Mouse (Mus musculus): ENCODE measurements around the gene Ispd.

Ispd gene

GRCm38 (mm10) chr12:36717526-36717925 lies 336.3 kb downstream of the Ispd start:
- no peak for DNase-seq (ENCODE audit: low spot score)

- DNase-seq (ENCODE audit: low spot score), result no peak
Observed at GRCm38 (mm10) chr12:36718417-36718816, 337.2 kb downstream of the Ispd start.

- no peak for DNase-seq (ENCODE audit: low spot score)
Observed at GRCm38 (mm10) chr12:36719074-36719473, 337.8 kb downstream of the Ispd start.

- no peak for DNase-seq (ENCODE audit: low spot score)
Observed at GRCm38 (mm10) chr12:36720779-36721178, 339.5 kb downstream of the Ispd start.

- no peak for DNase-seq (ENCODE audit: low spot score)
Observed at GRCm38 (mm10) chr12:36721223-36721622, 340.0 kb downstream of the Ispd start.

- no peak for DNase-seq (ENCODE audit: low spot score)
Observed at GRCm38 (mm10) chr12:36722754-36723153, 341.5 kb downstream of the Ispd start.

- no peak for DNase-seq (ENCODE audit: low spot score)
Observed at GRCm38 (mm10) chr12:36723302-36723701, 342.1 kb downstream of the Ispd start.

- no peak for DNase-seq (ENCODE audit: low spot score)
Observed at GRCm38 (mm10) chr12:36724297-36724696, 343.0 kb downstream of the Ispd start.

- no peak for DNase-seq (ENCODE audit: low spot score)
Observed at GRCm38 (mm10) chr12:36725250-36725649, 344.0 kb downstream of the Ispd start.

GRCm38 (mm10) chr12:36726026-36726425 lies 344.8 kb downstream of the Ispd start:
- no peak for DNase-seq (ENCODE audit: low spot score)

- no peak for DNase-seq (ENCODE audit: low spot score)
Observed at GRCm38 (mm10) chr12:36733673-36734371, 352.6 kb downstream of the Ispd start.

All from urinary bladder, postnatal 25 days (tissue).